Mouse (Mus musculus) small intestine, adult 2 months (tissue): ENCODE measurements at regions not wholly inside any gene's neighbourhood (a gene's known extent, or its start where the extent isn't known, plus 50 kb on each side); places are given as distances from the start of the nearest gene placed in this dataset.

Source experiments
- H3K27ac ChIP-seq: fragments of 200-500 bp; 2 replicates; pipeline ENCODE4 v1.5.1; 2012; ENCODE audit warnings: low read depth, low read length, control low read depth, inconsistent platforms; ENCODE audit not compliant: insufficient read depth
- H3K27me3 ChIP-seq: fragments of 200-500 bp; 2 replicates; pipeline ENCODE4 v1.6.1; 2012; ENCODE audit warnings: mild to moderate bottlenecking, moderate library complexity, low read length, inconsistent platforms; ENCODE audit not compliant: control insufficient read depth, insufficient read depth
- H3K36me3 ChIP-seq: fragments of 200-500 bp; 2 replicates; pipeline ENCODE4 v1.6.1; 2012; ENCODE audit warnings: mild to moderate bottlenecking, low read length, control low read depth, inconsistent platforms; ENCODE audit not compliant: control insufficient read depth, insufficient read depth
- H3K4me1 ChIP-seq: fragments of 200-500 bp; 2 replicates; pipeline ENCODE4 v1.6.1; 2012; ENCODE audit warnings: low read length, inconsistent platforms, mixed read lengths; ENCODE audit not compliant: control insufficient read depth, insufficient read depth, insufficient read length
- H3K4me3 ChIP-seq: fragments of 200-500 bp; 2 replicates; pipeline ENCODE4 v1.5.1; 2012; ENCODE audit warnings: low read depth, mild to moderate bottlenecking, control low read depth, inconsistent platforms, low read length, moderate library complexity
- CTCF ChIP-seq: fragments of 200-500 bp; IDR thresholded peaks from 2 replicates; pipeline ENCODE4 v1.5.1; 2012; ENCODE audit warnings: low read depth, mild to moderate bottlenecking, control low read depth, inconsistent platforms, low read length, moderate library complexity, mixed read lengths; ENCODE audit not compliant: insufficient replicate concordance, insufficient read length; ENCODE audit errors: extremely low read depth
- POLR2A ChIP-seq: fragments of 200-500 bp; IDR thresholded peaks from 2 replicates; pipeline ENCODE4 v1.6.1; 2012; ENCODE audit warnings: low read depth, mild to moderate bottlenecking, control low read depth, inconsistent platforms, low read length, moderate library complexity
- WGBS: fragments of 180-500 bp; shearing (Covaris S2); methylation state at CpG from one replicate; pipeline ENCODE4 v1.1.7; 2018; 5-methylcytosine and 5-hydroxymethylcytosine counted together

DNA sequence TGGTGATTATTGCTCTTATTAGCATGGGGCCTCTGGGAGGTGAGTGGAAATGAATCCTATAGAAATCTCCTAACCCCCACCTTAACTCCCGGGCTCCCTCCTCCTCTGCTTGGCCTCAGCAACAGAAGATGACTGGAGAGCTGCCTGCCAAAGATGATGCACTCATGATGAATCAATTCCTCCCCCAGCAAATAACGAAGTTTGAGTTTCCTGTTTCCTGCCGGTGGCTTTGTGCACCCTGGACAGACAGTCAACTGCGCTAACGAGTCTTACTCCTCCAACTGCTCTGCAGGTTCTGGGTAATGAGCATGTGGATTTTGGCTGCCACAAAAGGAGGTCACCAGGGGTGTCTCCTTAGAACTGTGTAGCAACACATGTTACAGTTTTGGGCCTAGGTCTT lies 321.5 kb upstream of the Pik3r1 start:
- 35% methylated on average over 5 of the region's 5 CpGs for WGBS
- Histone ChIP-seq H3K36me3 (no peaks in the 10 kb centered on the region), H3K27ac (no peak overlapping the region), H3K27me3 (no peaks in the 10 kb centered on the region), H3K4me3 (no peak overlapping the region), H3K4me1 (no peaks in the 10 kb centered on the region)
- TF ChIP-seq CTCF (no peak), POLR2A (no peak)

DNA sequence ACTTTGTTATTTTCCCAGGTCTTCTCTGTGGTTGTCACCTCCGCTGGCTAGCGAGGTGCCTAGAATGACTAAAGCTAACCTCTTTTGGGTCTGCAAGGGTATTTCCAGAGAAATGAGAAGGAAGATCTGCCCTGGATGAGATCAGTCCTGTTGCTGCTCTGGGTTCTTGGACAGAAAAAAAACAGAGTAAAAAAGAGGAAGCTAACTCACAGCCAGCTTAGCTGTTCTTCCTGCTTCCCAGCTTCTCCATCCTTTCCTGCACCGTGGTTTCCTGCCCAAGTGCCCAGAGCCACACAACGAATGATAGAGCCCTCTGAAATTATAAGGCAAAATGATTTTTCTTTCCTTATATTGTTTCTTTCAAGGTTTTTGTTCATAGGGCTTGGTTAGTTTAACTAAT lies 326.2 kb upstream of the Pik3r1 start:
- no peak for TF ChIP-seq CTCF
- no peak for TF ChIP-seq POLR2A

DNA sequence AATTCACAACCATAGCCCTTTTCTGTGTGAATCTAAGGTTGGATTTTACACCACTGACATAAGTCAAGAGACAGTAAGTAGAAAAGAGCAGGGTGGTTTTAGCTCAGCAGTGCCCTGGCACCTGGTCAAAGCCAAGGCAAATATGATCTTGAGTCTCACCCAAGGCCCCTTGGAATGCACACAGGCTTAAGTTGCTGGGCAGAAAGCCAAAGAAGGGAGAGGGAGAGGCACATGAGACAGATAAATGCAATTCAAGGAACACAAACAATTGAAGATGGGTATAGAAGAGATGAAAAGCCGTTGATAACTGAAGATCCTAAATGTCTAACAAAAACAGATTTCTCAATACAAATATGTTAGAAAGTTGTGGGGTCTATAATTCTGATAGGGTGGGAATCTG lies 335.1 kb upstream of the Pik3r1 start:
- H3K4me1 ChIP-seq, result no peaks in the 10 kb centered on the region
- H3K27me3 ChIP-seq, result no peaks in the 10 kb centered on the region
- WGBS, result 17% methylated on average over 1 of the region's 1 CpGs
- H3K4me3 ChIP-seq, result no peak overlapping the region
- no peak for TF ChIP-seq CTCF
- TF ChIP-seq POLR2A, result no peak
- H3K27ac ChIP-seq, result no peak overlapping the region
- no peaks in the 10 kb centered on the region for H3K36me3 ChIP-seq

More for the DNA sequence above, 326.2 kb upstream of the Pik3r1 start:
- 75% methylated on average over 4 of the region's 4 CpGs for WGBS
- no peaks in the 10 kb centered on the region for H3K4me1 ChIP-seq
- H3K27ac ChIP-seq, result no peak overlapping the region
- H3K27me3 ChIP-seq, result no peaks in the 10 kb centered on the region
- no peak overlapping the region for H3K4me3 ChIP-seq
- no peaks in the 10 kb centered on the region for H3K36me3 ChIP-seq

DNA sequence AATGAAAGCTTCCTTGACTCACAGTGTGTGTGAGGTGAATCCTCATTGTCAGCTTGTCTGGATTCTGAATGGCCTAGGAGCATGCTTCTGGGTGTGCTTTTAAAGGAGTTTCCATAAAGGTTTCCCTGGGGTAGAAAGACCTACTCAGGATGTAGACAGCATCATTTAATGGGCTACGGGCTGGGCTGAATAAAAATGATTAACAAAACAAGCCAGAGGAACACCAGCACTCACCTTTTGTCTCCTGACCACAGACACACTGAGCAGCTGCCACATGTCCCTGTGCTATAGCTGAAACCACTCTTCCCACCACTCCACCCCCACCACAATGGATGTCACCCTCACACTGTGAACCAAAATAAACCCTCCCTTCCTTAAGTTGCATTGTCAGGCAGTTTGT lies 338.2 kb upstream of the Pik3r1 start:
- H3K4me1 ChIP-seq, result no peaks in the 10 kb centered on the region
- no peaks in the 10 kb centered on the region for H3K36me3 ChIP-seq
- no peak overlapping the region for H3K4me3 ChIP-seq
- H3K27me3 ChIP-seq, result no peaks in the 10 kb centered on the region
- H3K27ac ChIP-seq, result no peak overlapping the region
- WGBS, result 89% methylated on average over 1 of the region's 1 CpGs
- TF ChIP-seq CTCF (no peak), POLR2A (no peak)

DNA sequence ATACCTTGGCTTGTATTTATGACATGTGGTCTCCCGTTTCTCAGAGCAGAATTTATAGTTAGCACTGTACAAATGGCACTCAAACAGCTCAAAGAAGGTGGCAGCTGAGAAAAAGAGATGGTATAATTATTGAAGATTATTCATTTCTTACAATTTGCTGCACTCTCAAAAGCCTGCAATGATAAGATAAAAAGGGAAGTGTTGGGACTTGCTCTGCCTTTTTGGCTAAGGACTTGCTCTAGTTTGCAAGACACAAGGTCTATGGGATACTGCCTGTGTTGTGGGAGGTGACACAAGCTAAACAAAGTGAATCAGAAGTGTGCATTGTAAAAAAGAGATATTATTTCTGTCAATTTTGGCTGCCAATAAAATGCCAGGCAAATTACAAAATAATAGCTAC lies 340.2 kb upstream of the Pik3r1 start:
- H3K27ac ChIP-seq, result no peak overlapping the region
- no peak overlapping the region for H3K4me3 ChIP-seq
- TF ChIP-seq POLR2A, result no peak
- TF ChIP-seq CTCF, result no peak
- no peaks in the 10 kb centered on the region for H3K27me3 ChIP-seq
- WGBS, result 69% methylated on average over 1 of the region's 1 CpGs
- H3K4me1 ChIP-seq, result no peaks in the 10 kb centered on the region
- no peaks in the 10 kb centered on the region for H3K36me3 ChIP-seq

DNA sequence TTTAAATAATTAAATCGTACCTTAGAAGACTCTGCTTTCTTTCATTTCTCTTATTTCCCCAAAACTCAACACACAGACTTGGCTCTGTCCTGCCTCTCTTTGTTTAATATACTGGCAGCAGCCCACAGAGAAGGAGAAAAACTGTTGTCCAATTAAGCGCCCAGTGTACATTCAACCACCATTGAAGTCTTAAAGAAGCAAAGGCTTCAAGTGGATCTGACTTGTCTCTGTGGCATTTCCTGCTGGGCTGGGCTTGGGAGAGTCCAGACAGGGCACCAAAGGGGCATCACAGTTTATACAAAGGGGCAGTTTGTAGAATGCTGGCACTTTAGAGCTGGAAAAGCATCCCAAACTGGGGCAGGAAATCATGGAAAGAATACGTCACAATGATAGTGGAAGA lies 340.9 kb upstream of the Pik3r1 start:
- TF ChIP-seq POLR2A (no peak), CTCF (no peak)
- H3K36me3 ChIP-seq, result no peaks in the 10 kb centered on the region
- H3K4me3 ChIP-seq, result no peak overlapping the region
- WGBS, result 85% methylated on average over 3 of the region's 3 CpGs
- H3K27ac ChIP-seq, result no peak overlapping the region
- no peaks in the 10 kb centered on the region for H3K4me1 ChIP-seq
- no peaks in the 10 kb centered on the region for H3K27me3 ChIP-seq

DNA sequence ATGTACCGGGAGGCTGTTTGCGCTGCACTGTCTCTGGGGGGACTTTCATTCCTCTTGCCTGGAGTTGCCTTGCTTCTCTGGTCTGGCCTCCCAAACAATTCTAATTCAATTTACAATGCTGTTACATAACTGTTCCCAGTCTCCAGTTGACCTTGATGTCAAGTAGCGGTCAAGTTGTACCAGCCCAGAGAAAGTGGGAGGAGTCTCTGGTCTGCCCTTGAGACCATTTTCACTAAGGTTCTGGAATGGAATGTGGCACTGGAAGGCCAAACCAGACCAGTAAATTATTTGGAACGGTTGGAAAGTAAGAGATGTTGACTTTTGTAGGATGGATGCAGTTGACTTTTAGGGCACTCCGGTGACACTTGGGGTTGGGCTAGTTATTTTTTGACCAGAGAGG lies 345.9 kb upstream of the Pik3r1 start:
- H3K27me3 ChIP-seq, result no peaks in the 10 kb centered on the region
- no peak for TF ChIP-seq CTCF
- no peak for TF ChIP-seq POLR2A
- H3K27ac ChIP-seq, result no peak overlapping the region
- WGBS, result 90% methylated on average over 5 of the region's 5 CpGs
- no peaks in the 10 kb centered on the region for H3K36me3 ChIP-seq
- no peaks in the 10 kb centered on the region for H3K4me1 ChIP-seq
- H3K4me3 ChIP-seq, result no peak overlapping the region

DNA sequence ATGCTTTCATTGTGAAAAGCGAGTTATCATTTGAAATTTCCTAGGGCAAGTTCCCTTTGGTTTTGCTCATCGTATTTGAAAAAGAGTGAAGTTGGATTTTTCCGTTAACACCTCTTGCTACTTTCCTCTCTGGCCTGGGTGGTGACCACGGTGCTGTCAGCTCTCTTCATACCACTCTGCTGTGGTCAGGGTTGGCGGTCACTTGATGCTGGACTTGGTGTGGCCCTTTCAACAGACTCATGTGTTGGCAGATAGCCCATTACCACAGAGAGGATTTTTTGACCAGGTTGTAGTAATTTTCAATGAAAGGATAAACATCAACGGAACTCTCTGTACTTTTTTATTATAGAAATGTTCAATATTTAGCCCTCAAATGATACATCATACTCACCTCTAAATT lies 354.3 kb upstream of the Pik3r1 start:
- Histone ChIP-seq H3K27me3 (no peaks in the 10 kb centered on the region), H3K4me1 (no peaks in the 10 kb centered on the region), H3K4me3 (no peak overlapping the region), H3K36me3 (no peaks in the 10 kb centered on the region), H3K27ac (no peak overlapping the region)
- 89% methylated on average over 6 of the region's 6 CpGs for WGBS
- TF ChIP-seq CTCF (no peak), POLR2A (no peak)
